10 mouse cellular contexts compared by ENCODE assay signal in the genomic region with DNA sequence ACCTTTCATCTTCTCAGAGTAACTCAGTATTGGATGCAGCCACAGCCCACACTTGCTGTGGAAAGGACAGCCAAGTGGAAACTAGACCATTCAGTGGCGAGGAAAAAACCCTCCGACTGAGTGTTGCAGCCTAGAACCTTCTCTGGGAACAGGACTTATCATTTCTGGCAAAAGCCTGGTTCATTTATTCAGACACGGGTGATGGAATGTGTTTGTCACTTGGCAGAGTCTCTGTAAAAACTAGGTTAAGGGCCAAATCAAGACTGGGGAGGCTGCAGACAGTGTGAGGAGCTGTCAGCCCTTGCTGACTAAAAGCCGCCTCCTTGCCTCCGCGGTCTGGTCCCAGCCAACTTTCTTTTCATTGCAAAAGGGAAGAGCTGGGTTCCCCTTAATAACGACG.
DNase-seq lines count a peak whose midpoint lies in the region; ATAC-seq lines count a peak whose summit lies in the region.
"Had no signal": no experiment of that assay in that cellular context is flagged by ENCODE, and none has a peak within 500 bp of the region (broad histone marks: within the 10 kb centered on the region; RNA-seq: fewer than 3 reads in every experiment).

No protein-coding gene starts in this region.

- intact Hi-C loops in heart, postnatal 36 days (cut with DNase I), result loop anchor here (5.0 kb wide), 2 partner anchors 72 to 267 kb away; no protein-coding TSS in a partner anchor

- no peaks in the 10 kb centered on the region for H3K27me3 ChIP-seq in forebrain, embryonic 14.5 days (replicated peaks; ENCODE audit: control insufficient read depth, insufficient read depth, low read length)
- H3K27me3 ChIP-seq in forebrain, embryonic 13.5 days, result no peaks in the 10 kb centered on the region
- H3K27me3 ChIP-seq in neural tube, embryonic 15.5 days (replicated peaks), result no peaks in the 10 kb centered on the region
- no peaks in the 10 kb centered on the region for H3K27me3 ChIP-seq in intestine, embryonic 15.5 days (replicated peaks)
- H3K27me3 ChIP-seq in midbrain, embryonic 16.5 days (ENCODE audit: control insufficient read depth, insufficient read depth, low read depth, low read length), result no peaks in the 10 kb centered on the region
- H3K27me3 ChIP-seq: liver, embryonic 15.5 days had no signal

- H3K4me3 ChIP-seq in forebrain, embryonic 14.5 days (ENCODE audit: low read depth, low read length), result no peak overlapping the region
- no peak overlapping the region for H3K4me3 ChIP-seq in forebrain, embryonic 13.5 days
- H3K4me3 ChIP-seq in neural tube, embryonic 15.5 days (replicated peaks), result no peak overlapping the region
- no peak overlapping the region for H3K4me3 ChIP-seq in intestine, embryonic 15.5 days (replicated peaks)
- no peak overlapping the region for H3K4me3 ChIP-seq in midbrain, embryonic 16.5 days (ENCODE audit: low read depth, low read length)
- H3K4me3 ChIP-seq: liver, embryonic 15.5 days had no signal

- H3K9ac ChIP-seq in forebrain, embryonic 14.5 days (ENCODE audit: low read length), result no peak overlapping the region
- no peak overlapping the region for H3K9ac ChIP-seq in forebrain, embryonic 13.5 days
- no peak overlapping the region for H3K9ac ChIP-seq in neural tube, embryonic 15.5 days (replicated peaks)
- no peak overlapping the region for H3K9ac ChIP-seq in intestine, embryonic 15.5 days
- H3K9ac ChIP-seq in midbrain, embryonic 16.5 days (ENCODE audit: low read depth, low read length), result no peak overlapping the region
- H3K9ac ChIP-seq: liver, embryonic 15.5 days had no signal

- 53% methylated on average over 8 of the region's 8 CpGs for WGBS in forebrain, embryonic 14.5 days
- WGBS in forebrain, embryonic 13.5 days, result 64% methylated on average over 8 of the region's 8 CpGs
- 69% methylated on average over 8 of the region's 8 CpGs for WGBS in neural tube, embryonic 15.5 days
- WGBS in intestine, embryonic 15.5 days, result 49% methylated on average over 8 of the region's 8 CpGs
- WGBS in midbrain, embryonic 16.5 days, result 71% methylated on average over 8 of the region's 8 CpGs

- DNase-seq in forebrain, embryonic 14.5 days (ENCODE audit: low spot score), result peak; percentile 21
- DNase-seq in testis, postnatal 14 days (ENCODE audit: low spot score), result peak; percentile 20
- no peak for DNase-seq in testis, postnatal 10 days (ENCODE audit: low spot score)
- peak; percentile 46 to 66 for DNase-seq in heart, postnatal 36 days
- DNase-seq: right cerebral cortex, postnatal 4 days had no signal

- no peaks in the 10 kb centered on the region for H3K4me1 ChIP-seq in forebrain, embryonic 14.5 days (ENCODE audit: control insufficient read depth, insufficient read depth, low read length)
- H3K4me1 ChIP-seq in forebrain, embryonic 13.5 days, result no peaks in the 10 kb centered on the region
- H3K4me1 ChIP-seq in neural tube, embryonic 15.5 days, result no peaks in the 10 kb centered on the region
- peaks cover 5% of the 10 kb centered on the region; the same call in 1 of the 2 replicates for H3K4me1 ChIP-seq in intestine, embryonic 15.5 days (replicated peaks)
- H3K4me1 ChIP-seq in midbrain, embryonic 16.5 days (ENCODE audit: control insufficient read depth, insufficient read depth, low read length), result no peaks in the 10 kb centered on the region
- H3K4me1 ChIP-seq: liver, embryonic 15.5 days had no signal

- no peaks in the 10 kb centered on the region for H3K9me3 ChIP-seq in forebrain, embryonic 14.5 days (replicated peaks; ENCODE audit: control insufficient read depth, low read length)
- H3K9me3 ChIP-seq in forebrain, embryonic 13.5 days (replicated peaks), result no peaks in the 10 kb centered on the region
- no peaks in the 10 kb centered on the region for H3K9me3 ChIP-seq in neural tube, embryonic 15.5 days (replicated peaks)
- H3K9me3 ChIP-seq in intestine, embryonic 15.5 days, result no peaks in the 10 kb centered on the region
- no peaks in the 10 kb centered on the region for H3K9me3 ChIP-seq in midbrain, embryonic 16.5 days (replicated peaks; ENCODE audit: control insufficient read depth, low read length, poor library complexity, severe bottlenecking)
- H3K9me3 ChIP-seq: liver, embryonic 15.5 days had no signal

- no peaks in the 10 kb centered on the region for H3K36me3 ChIP-seq in forebrain, embryonic 14.5 days (ENCODE audit: control insufficient read depth, insufficient read depth, low read length)
- no peaks in the 10 kb centered on the region for H3K36me3 ChIP-seq in forebrain, embryonic 13.5 days (ENCODE audit: poor library complexity, severe bottlenecking)
- H3K36me3 ChIP-seq in neural tube, embryonic 15.5 days, result no peaks in the 10 kb centered on the region
- no peaks in the 10 kb centered on the region for H3K36me3 ChIP-seq in intestine, embryonic 15.5 days
- no peaks in the 10 kb centered on the region for H3K36me3 ChIP-seq in midbrain, embryonic 16.5 days (ENCODE audit: control insufficient read depth, insufficient read depth, low read length)
- H3K36me3 ChIP-seq: liver, embryonic 15.5 days had no signal

- ATAC-seq in forebrain, embryonic 14.5 days, result no peak
- no peak for ATAC-seq in forebrain, embryonic 13.5 days
- no peak for ATAC-seq in neural tube, embryonic 15.5 days (ENCODE audit: low FRiP score)
- no peak; the same call in 1 of the 2 replicates for ATAC-seq in intestine, embryonic 15.5 days
- ATAC-seq in midbrain, embryonic 16.5 days, result no peak

- H3K4me2 ChIP-seq in forebrain, embryonic 14.5 days (ENCODE audit: low read length), result no peak overlapping the region
- H3K4me2 ChIP-seq in forebrain, embryonic 13.5 days, result no peak overlapping the region
- no peak overlapping the region for H3K4me2 ChIP-seq in neural tube, embryonic 15.5 days
- H3K4me2 ChIP-seq in intestine, embryonic 15.5 days (replicated peaks), result no peak overlapping the region
- no peak overlapping the region for H3K4me2 ChIP-seq in midbrain, embryonic 16.5 days (ENCODE audit: low read length)
- H3K4me2 ChIP-seq: liver, embryonic 15.5 days had no signal

- H3K27ac ChIP-seq in forebrain, embryonic 14.5 days (ENCODE audit: low read depth, low read length), result no peak overlapping the region
- H3K27ac ChIP-seq in forebrain, embryonic 13.5 days, result no peak overlapping the region
- H3K27ac ChIP-seq in neural tube, embryonic 15.5 days (replicated peaks), result no peak overlapping the region
- no peak overlapping the region for H3K27ac ChIP-seq in intestine, embryonic 15.5 days
- H3K27ac ChIP-seq in midbrain, embryonic 16.5 days (ENCODE audit: low read length), result no peak overlapping the region
- H3K27ac ChIP-seq: liver, embryonic 15.5 days had no signal
